Mouse (Mus musculus) adrenal gland, adult (tissue): Measurements from ENCODE around the gene Mybbp1a.

Source experiments
- DNase-seq, 2 experiments: peaks; one replicate each; pipeline ENCODE4 v3.0.0; 2022 to 2023; ENCODE audit warnings: low spot score in 1 of 2; ENCODE audit not compliant: inconsistent age in 2 of 2

Mybbp1a gene

GRCm38 (mm10) chr11:72476074-72476625 lies 35.0 kb downstream of the Mybbp1a start:
- DNase-seq: no peak

- no peak for DNase-seq
Observed at GRCm38 (mm10) chr11:72477182-72477581, 36.0 kb downstream of the Mybbp1a start.

GRCm38 (mm10) chr11:72477653-72478052 lies 36.5 kb downstream of the Mybbp1a start:
- no peak for DNase-seq

GRCm38 (mm10) chr11:72478228-72478627 lies 37.1 kb downstream of the Mybbp1a start:
- no peak for DNase-seq

GRCm38 (mm10) chr11:72479499-72479898 lies 38.3 kb downstream of the Mybbp1a start:
- DNase-seq: no peak

- DNase-seq: no peak
Observed at GRCm38 (mm10) chr11:72481313-72481712, 40.2 kb downstream of the Mybbp1a start.

- DNase-seq: no peak
Observed at GRCm38 (mm10) chr11:72481952-72482351, 40.8 kb downstream of the Mybbp1a start.

- no peak for DNase-seq
Observed at GRCm38 (mm10) chr11:72484549-72484948, 43.4 kb downstream of the Mybbp1a start.

GRCm38 (mm10) chr11:72485157-72485556 lies 44.0 kb downstream of the Mybbp1a start:
- DNase-seq: no peak

GRCm38 (mm10) chr11:72485960-72486359 lies 44.8 kb downstream of the Mybbp1a start:
- no peak for DNase-seq

- no peak for DNase-seq
Observed at GRCm38 (mm10) chr11:72487171-72487570, 46.0 kb downstream of the Mybbp1a start.

GRCm38 (mm10) chr11:72487739-72488138 lies 46.6 kb downstream of the Mybbp1a start:
- DNase-seq: no peak

GRCm38 (mm10) chr11:72488753-72489271 lies 47.7 kb downstream of the Mybbp1a start:
- peak in 1 of 2 experiments; percentile 60 for DNase-seq

- peak in 1 of 2 experiments; percentile 13 for DNase-seq
Observed at GRCm38 (mm10) chr11:72489397-72489796, 48.2 kb downstream of the Mybbp1a start.

- DNase-seq: peak; percentile 93 to 96
Observed at GRCm38 (mm10) chr11:72489881-72490301, 48.7 kb downstream of the Mybbp1a start, which contains the start of gene Spns2. Gene Spns2, minus strand, starts transcription at chr11:72489904.

- no peak for DNase-seq
Observed at GRCm38 (mm10) chr11:72491130-72491960, 50.2 kb downstream of the Mybbp1a start.

- no peak for DNase-seq
Observed at GRCm38 (mm10) chr11:72494046-72494988, 53.2 kb downstream of the Mybbp1a start.

- no peak for DNase-seq
Observed at GRCm38 (mm10) chr11:72496066-72496465, 54.9 kb downstream of the Mybbp1a start.

- no peak for DNase-seq
Observed at GRCm38 (mm10) chr11:72496775-72497174, 55.6 kb downstream of the Mybbp1a start.

GRCm38 (mm10) chr11:72497367-72497766 lies 56.2 kb downstream of the Mybbp1a start:
- no peak for DNase-seq

- no peak for DNase-seq
Observed at GRCm38 (mm10) chr11:72500139-72500538, 59.0 kb downstream of the Mybbp1a start.
